Mouse (Mus musculus) erythroblast, embryonic 14.5 days (primary cell): Measurements from ENCODE around the gene Wwc1. TPM values are rescaled to one million over a fixed set of nuclear protein-coding genes. Genes with fewer than 3 reads are reported as not detected.
A peak's percentile ranks its signal among the peaks of the same experiment; 100 is the strongest.

Experiments used
- H3K27me3 ChIP-seq: 2 replicates; pipeline ENCODE4 v1.6.1; 2012; ENCODE audit warnings: inconsistent platforms; ENCODE audit not compliant: control insufficient read depth
- H3K36me3 ChIP-seq: 2 replicates; pipeline ENCODE4 v1.6.1; 2012; ENCODE audit warnings: mild to moderate bottlenecking, inconsistent platforms; ENCODE audit not compliant: control insufficient read depth
- H3K4me1 ChIP-seq: 2 replicates; pipeline ENCODE4 v1.6.1; 2012; ENCODE audit warnings: inconsistent platforms; ENCODE audit not compliant: control insufficient read depth
- H3K4me3 ChIP-seq: replicated peaks from 2 replicates; pipeline ENCODE3; 2012; ENCODE audit warnings: moderate library complexity, mild to moderate bottlenecking, inconsistent platforms
- H3K9me3 ChIP-seq: 2 replicates; pipeline ENCODE4 v1.6.1; 2012; ENCODE audit warnings: low read length, inconsistent platforms, mixed read lengths; ENCODE audit not compliant: control insufficient read depth
- GATA1 ChIP-seq: IDR thresholded peaks from 2 replicates; pipeline ENCODE4 v1.6.1; 2012; ENCODE audit warnings: low read length, inconsistent platforms, mixed read lengths
- TAL1 ChIP-seq: IDR thresholded peaks from 3 replicates; pipeline ENCODE4 v1.6.1; 2012; ENCODE audit warnings: low read length, inconsistent platforms, mixed read lengths
- polyA plus RNA-seq: library from polyadenylated mRNA; stranded (reverse); fragments of >175 nt; gene quantifications from 2 replicates; pipeline ENCODE4 v1.2.3, GENCODE M21; 2012

Wwc1 gene
- polyA plus RNA-seq, 1 experiment = 0.02 TPM

DNA sequence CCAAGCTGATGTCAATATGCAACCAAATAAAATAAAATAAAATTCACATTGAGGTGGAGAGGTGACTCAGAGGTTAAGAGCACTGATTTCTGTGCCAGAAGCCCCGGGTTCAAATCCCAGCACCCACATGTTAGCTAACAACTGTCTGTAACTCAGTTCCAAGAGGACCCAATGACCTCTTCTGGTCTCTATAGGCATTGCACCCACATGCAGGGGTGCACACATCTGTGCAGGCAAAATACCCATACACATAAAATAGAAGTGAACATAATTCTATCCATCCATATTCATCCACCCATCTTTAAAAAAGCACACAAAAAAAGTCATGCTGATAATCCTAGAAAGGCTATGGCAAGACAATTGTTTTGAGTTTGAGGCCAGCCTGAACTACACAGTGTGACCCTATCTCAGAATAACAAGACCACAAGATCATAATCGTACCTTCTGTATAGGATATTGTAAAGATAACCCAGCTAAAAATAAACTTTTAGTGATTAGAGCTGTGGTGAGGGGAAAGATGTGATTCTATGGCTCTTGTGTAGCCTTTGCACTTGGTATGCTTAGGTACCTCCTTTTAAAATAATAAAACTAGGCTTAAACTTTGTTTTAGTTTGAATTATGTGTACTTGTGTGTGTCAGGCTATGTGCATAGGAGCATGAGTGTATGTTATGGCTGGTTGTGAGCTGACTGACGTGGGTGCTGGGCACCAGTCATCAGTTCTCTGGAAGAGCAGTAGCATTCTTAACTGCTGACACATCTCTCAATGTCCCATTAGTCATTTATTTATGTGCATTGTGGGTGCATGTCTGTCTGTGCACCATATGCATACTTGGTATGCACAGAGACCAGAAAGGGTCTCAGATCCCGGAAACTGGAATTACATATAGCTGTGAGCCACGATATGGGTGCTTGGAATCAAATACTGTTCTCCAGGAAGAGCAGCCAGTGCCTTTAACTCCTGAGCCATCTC, 142.9 kb downstream of the Wwc1 start:
- TF ChIP-seq GATA1 = no peak
- no peak for TF ChIP-seq TAL1
- Histone ChIP-seq H3K27me3 (no peaks in the 10 kb centered on the region), H3K4me3 (peak overlapping the region; percentile 59)

GRCm38 (mm10) chr11:35834022-35834760, 146.1 kb downstream of the Wwc1 start, which contains the start of gene Rars:
Gene Rars (minus strand): TSS chr11:35834506.
- TF ChIP-seq GATA1 = no peak
- TF ChIP-seq TAL1 = no peak
- H3K4me3 ChIP-seq = peak within 1 kb of the TSS; percentile 92
- H3K4me1 ChIP-seq = peaks cover 43% of the 10 kb centered on the region
- no peaks in the 10 kb centered on the region for H3K27me3 ChIP-seq
- H3K36me3 ChIP-seq = peaks cover 29% of the 10 kb centered on the region
- H3K9me3 ChIP-seq = no peaks in the 10 kb centered on the region

More for the DNA sequence above, 142.9 kb downstream of the Wwc1 start:
- peaks cover 51% of the 10 kb centered on the region for H3K4me1 ChIP-seq
- no peaks in the 10 kb centered on the region for H3K9me3 ChIP-seq
- peaks cover 6% of the 10 kb centered on the region for H3K36me3 ChIP-seq

DNA sequence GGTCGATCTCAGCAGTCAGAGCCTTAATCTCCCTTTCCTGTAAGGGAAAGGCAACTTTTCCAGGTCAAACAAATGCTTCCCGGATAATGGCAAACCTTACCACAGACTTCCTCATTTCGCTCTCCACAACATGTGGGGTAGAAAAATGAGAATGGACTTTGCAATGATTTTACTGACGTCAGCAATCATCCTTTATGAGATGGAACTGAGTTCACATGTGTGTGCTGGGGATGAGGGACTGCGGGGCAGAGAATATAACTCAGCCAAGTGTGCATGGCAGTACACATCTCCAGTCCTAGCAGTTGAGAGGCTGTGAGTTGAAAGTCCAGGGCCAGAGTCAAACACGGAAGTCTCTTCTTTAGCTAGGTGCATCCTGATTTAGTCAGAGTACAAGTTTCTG, 147.1 kb downstream of the Wwc1 start:
- peak overlapping the region; percentile 92 for H3K4me3 ChIP-seq
- TF ChIP-seq GATA1 (no peak), TAL1 (no peak)
- no peaks in the 10 kb centered on the region for H3K9me3 ChIP-seq
- H3K27me3 ChIP-seq = no peaks in the 10 kb centered on the region
- peaks cover 35% of the 10 kb centered on the region for H3K4me1 ChIP-seq
- peaks cover 39% of the 10 kb centered on the region for H3K36me3 ChIP-seq

GRCm38 (mm10) chr11:35832139-35832538, 148.2 kb downstream of the Wwc1 start:
- no peaks in the 10 kb centered on the region for H3K9me3 ChIP-seq
- peak overlapping the region; percentile 18 for H3K4me3 ChIP-seq
- TF ChIP-seq GATA1 (no peak), TAL1 (no peak)
- peaks cover 50% of the 10 kb centered on the region for H3K36me3 ChIP-seq
- H3K27me3 ChIP-seq = no peaks in the 10 kb centered on the region
- H3K4me1 ChIP-seq = peaks cover 27% of the 10 kb centered on the region

DNA sequence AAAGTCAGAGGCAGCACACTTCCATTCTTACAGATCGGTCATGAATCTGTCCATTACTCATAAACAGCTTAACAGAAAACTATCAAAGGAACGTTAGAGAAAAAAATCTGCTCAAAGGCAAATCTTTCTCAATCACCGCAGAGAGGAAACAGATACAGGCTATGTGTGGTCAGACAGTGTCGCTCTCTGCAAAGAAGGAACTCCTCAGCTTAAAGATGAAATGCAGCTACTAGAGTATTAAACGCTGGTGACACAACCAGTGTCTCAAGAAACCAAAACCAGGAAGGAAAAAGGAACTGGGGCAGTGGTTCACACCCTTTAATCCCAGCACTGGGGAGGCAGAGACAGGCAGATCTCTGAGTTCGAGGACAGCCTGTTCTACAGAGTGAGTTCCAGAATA, 152.6 kb downstream of the Wwc1 start:
- H3K9me3 ChIP-seq = no peaks in the 10 kb centered on the region
- peaks cover 85% of the 10 kb centered on the region for H3K36me3 ChIP-seq
- no peak for TF ChIP-seq TAL1
- no peak for TF ChIP-seq GATA1
- H3K4me1 ChIP-seq = peaks cover 9% of the 10 kb centered on the region
- H3K4me3 ChIP-seq = no peak overlapping the region
- no peaks in the 10 kb centered on the region for H3K27me3 ChIP-seq

- Histone ChIP-seq H3K27me3 (no peaks in the 10 kb centered on the region), H3K4me3 (no peak overlapping the region), H3K9me3 (no peaks in the 10 kb centered on the region), H3K36me3 (peaks cover 97% of the 10 kb centered on the region), H3K4me1 (no peaks in the 10 kb centered on the region)
- no peak for TF ChIP-seq TAL1
- TF ChIP-seq GATA1 = no peak
These were observed 164.0 kb downstream of the Wwc1 start for GRCm38 (mm10) chr11:35816316-35816715.

DNA sequence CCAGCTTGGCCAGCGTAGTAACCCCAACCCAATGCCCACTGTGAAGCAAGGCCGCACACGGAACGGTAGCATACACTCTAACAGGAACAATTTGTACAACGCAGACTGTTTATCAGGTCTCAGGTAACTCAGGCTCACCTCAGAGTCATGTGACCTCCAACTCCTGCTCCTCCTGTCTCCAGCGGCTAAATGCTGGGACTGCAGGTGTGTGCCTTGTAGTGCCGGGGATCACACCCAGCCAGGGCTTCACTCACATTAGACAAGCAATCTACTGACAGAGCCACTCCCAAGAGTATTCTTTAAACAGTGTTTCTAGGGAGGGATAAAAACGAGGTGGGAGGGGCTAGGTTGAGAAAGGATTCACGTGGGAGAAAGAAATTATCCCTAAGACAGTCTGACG, 168.9 kb downstream of the Wwc1 start:
- Histone ChIP-seq H3K4me1 (no peaks in the 10 kb centered on the region), H3K27me3 (no peaks in the 10 kb centered on the region), H3K36me3 (peaks cover 98% of the 10 kb centered on the region), H3K4me3 (no peak overlapping the region), H3K9me3 (no peaks in the 10 kb centered on the region)
- no peak for TF ChIP-seq TAL1
- no peak for TF ChIP-seq GATA1

- no peak for TF ChIP-seq TAL1
- TF ChIP-seq GATA1 = no peak
- peaks cover 9% of the 10 kb centered on the region for H3K9me3 ChIP-seq
- peaks cover 3% of the 10 kb centered on the region; the same call in 1 of the 2 replicates for H3K36me3 ChIP-seq
- no peaks in the 10 kb centered on the region; the same call in 1 of the 2 replicates for H3K4me1 ChIP-seq
- peaks cover 47% of the 10 kb centered on the region for H3K27me3 ChIP-seq
- no peak overlapping the region for H3K4me3 ChIP-seq
These were observed 179.0 kb downstream of the Wwc1 start for GRCm38 (mm10) chr11:35801332-35801731.

GRCm38 (mm10) chr11:35798874-35799273, 181.5 kb downstream of the Wwc1 start, which contains the start of gene Fbll1:
Gene Fbll1 (minus strand): TSS chr11:35798884.
- no peak within 1 kb of the TSS for H3K4me3 ChIP-seq
- TF ChIP-seq GATA1 (no peak), TAL1 (no peak)
- no peaks in the 10 kb centered on the region; the same call in 1 of the 2 replicates for H3K4me1 ChIP-seq
- peaks cover 59% of the 10 kb centered on the region for H3K27me3 ChIP-seq
- no peaks in the 10 kb centered on the region for H3K36me3 ChIP-seq
- H3K9me3 ChIP-seq = peaks cover 9% of the 10 kb centered on the region
